Mouse (Mus musculus): ENCODE measurements around the gene Pbx4. TPM values are rescaled to one million over a fixed set of nuclear protein-coding genes. Genes with fewer than 3 reads are reported as not detected.

The Pbx4 gene
- total and polyA plus RNA-seq, 3 experiments: 0.23 to 0.68 (median 0.37) TPM

DNA sequence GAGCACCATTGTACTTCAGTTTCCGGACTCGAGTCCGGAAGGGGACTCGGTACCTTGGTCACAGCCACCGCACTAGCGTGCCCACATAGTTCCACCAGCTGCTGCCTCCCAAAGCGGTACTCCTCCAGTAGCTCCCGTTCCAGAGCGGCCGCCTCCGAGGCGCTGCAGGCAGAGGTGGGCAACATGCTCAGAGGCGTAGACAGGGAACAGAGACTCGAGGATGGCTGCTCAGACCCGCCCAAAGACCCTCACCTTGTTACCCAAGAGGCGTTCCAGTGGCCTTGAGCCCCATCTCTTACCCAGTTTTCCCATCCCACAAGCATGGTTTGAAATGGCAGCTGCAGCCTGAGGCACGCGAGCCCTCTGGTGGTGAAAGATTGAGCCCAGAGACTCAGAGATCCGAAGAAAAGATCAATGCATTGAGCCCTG lies 58.5 kb downstream of the Pbx4 start:
- DNase-seq: peak in 1 of 2 experiments; percentile 51
- WGBS: 51% methylated on average over 19 of the region's 19 CpGs

GRCm38 (mm10) chr8:69893863-69894262 lies 61.6 kb downstream of the Pbx4 start:
- Histone ChIP-seq H3K27ac (no peak overlapping the region), H3K79me2 (replicated peaks; ENCODE audit: control insufficient read depth, insufficient read depth, low read length) (0 out of 2 replicates have a peak, but pooled peaks cover 2% of the 10 kb centered on the region), H3K9ac (ENCODE audit: low read depth, low read length) (no peak overlapping the region), H3K27me3 (ENCODE audit: control insufficient read depth, insufficient read depth, low read length) (peaks cover 5% of the 10 kb centered on the region), H3K4me3 (no peak overlapping the region), H3K36me3 (ENCODE audit: control insufficient read depth, insufficient read depth, low read length) (no peaks in the 10 kb centered on the region), H3K4me1 (ENCODE audit: control insufficient read depth, insufficient read depth, low read length) (peaks cover 10% of the 10 kb centered on the region)
- intact Hi-C loops (cut with DNase I): loop anchor here (10.0 kb wide), 1 partner anchor 269 kb away; the partner anchor contains the start of gene Zfp868
- TF ChIP-seq CTCF (IDR thresholded peaks at IDR 0.05) (peak; percentile 70), EP300 (IDR thresholded peaks at IDR 0.05; ENCODE audit: insufficient read depth, low read depth, low read length) (no peak)
- 61% methylated on average over 17 of the region's 17 CpGs for WGBS
- DNase-seq: no peak

More for the DNA sequence above, 58.5 kb downstream of the Pbx4 start:
- H3K27me3 ChIP-seq (ENCODE audit: control insufficient read depth, insufficient read depth, low read length): peaks cover 13% of the 10 kb centered on the region
- no peak overlapping the region for H3K27ac ChIP-seq
- peaks cover 6% of the 10 kb centered on the region for H3K4me1 ChIP-seq (ENCODE audit: control insufficient read depth, insufficient read depth, low read length)
- TF ChIP-seq CTCF (IDR thresholded peaks at IDR 0.05) (peak; percentile 74), EP300 (IDR thresholded peaks at IDR 0.05; ENCODE audit: insufficient read depth, low read depth, low read length) (no peak)
- no peak overlapping the region for H3K9ac ChIP-seq (ENCODE audit: low read depth, low read length)
- no peaks in the 10 kb centered on the region for H3K36me3 ChIP-seq (ENCODE audit: control insufficient read depth, insufficient read depth, low read length)
- H3K79me2 ChIP-seq (replicated peaks; ENCODE audit: control insufficient read depth, insufficient read depth, low read length): no peaks in the 10 kb centered on the region
- H3K4me3 ChIP-seq: no peak overlapping the region
- intact Hi-C loops (cut with DNase I): loop anchor here (1.0 to 10.0 kb wide), 2 partner anchors 17 to 266 kb away; partner anchors contain the start of gene Zfp868

GRCm38 (mm10) chr8:69894836-69895332 lies 62.6 kb downstream of the Pbx4 start:
- Histone ChIP-seq H3K4me3 (no peak overlapping the region), H3K36me3 (ENCODE audit: control insufficient read depth, insufficient read depth, low read length) (no peaks in the 10 kb centered on the region), H3K27me3 (ENCODE audit: control insufficient read depth, insufficient read depth, low read length) (no peaks in the 10 kb centered on the region), H3K9ac (ENCODE audit: low read depth, low read length) (no peak overlapping the region), H3K79me2 (replicated peaks; ENCODE audit: control insufficient read depth, insufficient read depth, low read length) (0 out of 2 replicates have a peak, but pooled peaks cover 2% of the 10 kb centered on the region), H3K4me1 (ENCODE audit: control insufficient read depth, insufficient read depth, low read length) (peaks cover 10% of the 10 kb centered on the region), H3K27ac (no peak overlapping the region)
- DNase-seq: no peak
- intact Hi-C loops (cut with DNase I): loop anchor here (10.0 kb wide), 1 partner anchor 270 kb away; the partner anchor contains the start of gene Zfp868
- 64% methylated on average over 6 of the region's 6 CpGs for WGBS
- no peak for TF ChIP-seq POLR2A (IDR thresholded peaks at IDR 0.05; ENCODE audit: insufficient read depth, low read depth, low read length)
- no peak for TF ChIP-seq EP300 (IDR thresholded peaks at IDR 0.05; ENCODE audit: insufficient read depth, low read depth, low read length)
- TF ChIP-seq CTCF (IDR thresholded peaks at IDR 0.05): no peak

- intact Hi-C loops (cut with DNase I): loop anchor here (10.0 kb wide), 1 partner anchor 271 kb away; the partner anchor contains the start of gene Zfp868
- Histone ChIP-seq H3K36me3 (ENCODE audit: control insufficient read depth, insufficient read depth, low read length) (no peaks in the 10 kb centered on the region), H3K4me1 (ENCODE audit: control insufficient read depth, insufficient read depth, low read length) (peaks cover 12% of the 10 kb centered on the region), H3K4me3 (no peak overlapping the region), H3K27me3 (ENCODE audit: control insufficient read depth, insufficient read depth, low read length) (no peaks in the 10 kb centered on the region), H3K27ac (no peak overlapping the region; the same call in 1 of the 2 replicates), H3K79me2 (replicated peaks; ENCODE audit: control insufficient read depth, insufficient read depth, low read length) (peaks cover 2% of the 10 kb centered on the region; the same call in 1 of the 2 replicates), H3K9ac (ENCODE audit: low read depth, low read length) (peak overlapping the region; percentile 16; the same call in 1 of the 2 replicates)
- DNase-seq: no peak
- TF ChIP-seq EP300 (IDR thresholded peaks at IDR 0.05; ENCODE audit: insufficient read depth, low read depth, low read length) (no peak), POLR2A (IDR thresholded peaks at IDR 0.05; ENCODE audit: insufficient read depth, low read depth, low read length) (no peak), CTCF (IDR thresholded peaks at IDR 0.05) (0 out of 2 replicates have a peak, but pooled peaks have one; percentile 4)
- WGBS: 53% methylated on average over 4 of the region's 4 CpGs
These were observed 63.6 kb downstream of the Pbx4 start for GRCm38 (mm10) chr8:69895772-69896451.

GRCm38 (mm10) chr8:69897857-69898256 lies 65.6 kb downstream of the Pbx4 start:
- peaks cover 2% of the 10 kb centered on the region; the same call in 1 of the 2 replicates for H3K79me2 ChIP-seq (replicated peaks; ENCODE audit: control insufficient read depth, insufficient read depth, low read length)
- intact Hi-C loops (cut with DNase I): loop anchor here (10.0 kb wide), 1 partner anchor 273 kb away; the partner anchor contains the start of gene Zfp868
- WGBS: 77% methylated on average over 6 of the region's 6 CpGs
- no peak overlapping the region for H3K9ac ChIP-seq (ENCODE audit: low read depth, low read length)
- DNase-seq: no peak
- peaks cover 13% of the 10 kb centered on the region for H3K4me1 ChIP-seq (ENCODE audit: control insufficient read depth, insufficient read depth, low read length)
- no peaks in the 10 kb centered on the region for H3K27me3 ChIP-seq (ENCODE audit: control insufficient read depth, insufficient read depth, low read length)
- H3K4me3 ChIP-seq: no peak overlapping the region
- TF ChIP-seq POLR2A (IDR thresholded peaks at IDR 0.05; ENCODE audit: insufficient read depth, low read depth, low read length) (no peak), EP300 (IDR thresholded peaks at IDR 0.05; ENCODE audit: insufficient read depth, low read depth, low read length) (no peak), CTCF (IDR thresholded peaks at IDR 0.05) (no peak)
- no peak overlapping the region for H3K27ac ChIP-seq
- H3K36me3 ChIP-seq (ENCODE audit: control insufficient read depth, insufficient read depth, low read length): no peaks in the 10 kb centered on the region
